Mouse (Mus musculus): ENCODE measurements around the gene Iqsec1.

DNA sequence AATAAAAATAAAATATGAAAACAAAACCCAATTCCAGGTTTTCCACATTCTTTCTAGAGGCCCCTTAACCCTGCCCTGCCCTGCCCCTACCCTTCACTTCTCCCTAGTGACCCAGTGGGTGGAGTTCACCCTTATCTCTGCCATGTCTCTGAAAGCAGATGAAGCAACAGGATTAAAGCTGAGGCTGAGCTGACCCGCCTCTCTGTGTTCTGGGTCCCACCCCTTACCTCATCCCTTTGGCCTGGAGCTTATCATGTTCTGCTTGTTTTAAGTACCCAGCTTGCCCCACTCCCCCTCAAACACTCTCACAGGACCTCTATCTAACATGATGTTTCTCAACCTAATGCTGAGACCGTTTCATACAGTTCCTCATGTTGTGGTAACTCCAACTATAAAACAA is 238.4 kb downstream of the Iqsec1 start:
- TF ChIP-seq CTCF (IDR thresholded peaks at IDR 0.05; ENCODE audit: borderline replicate concordance, control insufficient read depth, extremely low read depth, insufficient read depth, low read length, poor library complexity) = no peak
- TF ChIP-seq POLR2A (IDR thresholded peaks at IDR 0.05; ENCODE audit: control insufficient read depth, extremely low read depth, insufficient read depth, low read length, poor library complexity) = no peak
